Mouse (Mus musculus): ENCODE data around the gene Sun1. TPM values are rescaled to one million over a fixed set of nuclear protein-coding genes. Genes with fewer than 3 reads are reported as not detected.

Sun1 gene
- polyA plus RNA-seq, 1 experiment from 2014 or later: 40.9 TPM

DNA sequence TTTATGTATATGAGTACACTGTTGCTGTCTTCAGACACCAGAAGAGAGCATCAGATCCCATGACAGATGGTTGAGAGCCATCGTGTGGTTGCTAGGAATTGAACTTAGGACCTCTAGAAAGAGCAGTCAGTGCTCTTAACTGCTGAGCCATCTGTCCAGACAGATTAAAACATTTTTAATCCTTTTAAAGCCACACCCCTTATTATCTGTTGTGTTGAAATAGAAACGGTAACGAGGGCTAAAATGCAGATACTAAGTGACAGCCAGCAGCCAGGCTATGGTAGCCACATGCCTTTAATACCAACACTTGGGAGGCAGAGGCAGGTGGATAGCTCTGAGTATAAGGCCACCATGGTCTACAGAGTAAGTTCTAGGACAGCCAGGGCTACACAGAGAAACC, 31.6 kb downstream of the Sun1 start:
- no peaks in the 10 kb centered on the region for H3K4me1 ChIP-seq (ENCODE audit: control insufficient read depth, insufficient read depth, low read depth, low read length)
- WGBS: 79% methylated on average over 3 of the region's 3 CpGs

DNA sequence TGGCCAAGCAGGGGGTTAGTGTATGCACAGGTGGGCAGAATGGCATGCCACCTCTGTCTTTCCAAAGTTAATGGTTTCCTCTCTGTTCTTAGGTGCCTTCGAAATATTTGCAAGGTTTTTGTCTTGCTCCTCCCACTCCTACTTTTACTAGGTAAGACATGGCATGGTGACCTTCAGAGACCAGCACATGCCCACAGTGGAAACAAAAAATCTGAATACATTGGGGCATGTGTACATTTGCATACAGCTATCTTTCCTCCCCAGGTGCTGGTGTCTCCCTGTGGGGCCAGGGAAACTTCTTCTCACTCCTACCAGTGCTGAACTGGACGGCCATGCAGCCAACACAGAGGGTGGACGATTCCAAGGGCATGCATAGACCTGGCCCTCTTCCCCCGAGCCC, 34.0 kb downstream of the Sun1 start:
- Histone ChIP-seq H3K36me3 (ENCODE audit: control insufficient read depth, insufficient read depth, low read length) (peaks cover 61% of the 10 kb centered on the region), H3K9ac (ENCODE audit: low read depth, low read length) (no peak overlapping the region), H3K4me3 (ENCODE audit: low read length) (no peak overlapping the region), H3K9me3 (ENCODE audit: control insufficient read depth, low read length) (no peaks in the 10 kb centered on the region), H3K27me3 (replicated peaks; ENCODE audit: control insufficient read depth, insufficient read depth, low read length) (no peaks in the 10 kb centered on the region), H3K4me2 (ENCODE audit: low read length) (no peak overlapping the region), H3K4me1 (ENCODE audit: control insufficient read depth, insufficient read depth, low read depth, low read length) (no peaks in the 10 kb centered on the region), H3K27ac (ENCODE audit: low read depth, low read length) (no peak overlapping the region)
- 93% methylated on average over 4 of the region's 4 CpGs for WGBS
- no peak for ATAC-seq

More for the DNA sequence above, 31.6 kb downstream of the Sun1 start:
- Histone ChIP-seq H3K9me3 (ENCODE audit: control insufficient read depth, low read length) (no peaks in the 10 kb centered on the region), H3K4me2 (ENCODE audit: low read length) (no peak overlapping the region), H3K4me3 (ENCODE audit: low read length) (no peak overlapping the region), H3K27ac (ENCODE audit: low read depth, low read length) (no peak overlapping the region), H3K9ac (ENCODE audit: low read depth, low read length) (no peak overlapping the region), H3K36me3 (ENCODE audit: control insufficient read depth, insufficient read depth, low read length) (peaks cover 59% of the 10 kb centered on the region), H3K27me3 (replicated peaks; ENCODE audit: control insufficient read depth, insufficient read depth, low read length) (no peaks in the 10 kb centered on the region)
- no peak for ATAC-seq

DNA sequence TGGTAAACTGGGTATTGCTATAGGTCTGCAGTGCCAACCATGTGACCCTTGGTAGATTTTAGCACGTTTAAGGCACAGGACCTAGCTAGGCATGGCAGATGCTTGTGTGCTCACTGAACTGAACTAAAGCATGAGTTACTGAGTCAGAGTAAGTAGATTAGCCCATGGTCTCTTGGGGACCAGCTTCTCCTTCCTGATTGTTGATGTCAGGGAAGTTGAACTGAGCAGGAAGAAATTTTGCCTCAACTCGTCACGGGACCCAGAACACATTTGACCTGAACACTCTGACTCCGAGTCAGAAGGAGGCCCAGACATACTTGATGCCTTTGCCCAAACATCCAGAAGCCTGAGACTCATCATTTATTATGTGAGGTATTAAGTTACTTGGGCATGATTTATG, 37.0 kb downstream of the Sun1 start:
- ATAC-seq: no peak; the same call in 1 of the 2 replicates
- no peak overlapping the region for H3K27ac ChIP-seq (ENCODE audit: low read depth, low read length)
- no peaks in the 10 kb centered on the region for H3K27me3 ChIP-seq (replicated peaks; ENCODE audit: control insufficient read depth, insufficient read depth, low read length)
- 92% methylated on average over 4 of the region's 4 CpGs for WGBS
- H3K4me1 ChIP-seq (ENCODE audit: control insufficient read depth, insufficient read depth, low read depth, low read length): no peaks in the 10 kb centered on the region
- no peak overlapping the region for H3K4me2 ChIP-seq (ENCODE audit: low read length)
- no peak overlapping the region for H3K4me3 ChIP-seq (ENCODE audit: low read length)
- no peaks in the 10 kb centered on the region for H3K9me3 ChIP-seq (ENCODE audit: control insufficient read depth, low read length)
- no peak overlapping the region for H3K9ac ChIP-seq (ENCODE audit: low read depth, low read length)
- peaks cover 68% of the 10 kb centered on the region for H3K36me3 ChIP-seq (ENCODE audit: control insufficient read depth, insufficient read depth, low read length)

DNA sequence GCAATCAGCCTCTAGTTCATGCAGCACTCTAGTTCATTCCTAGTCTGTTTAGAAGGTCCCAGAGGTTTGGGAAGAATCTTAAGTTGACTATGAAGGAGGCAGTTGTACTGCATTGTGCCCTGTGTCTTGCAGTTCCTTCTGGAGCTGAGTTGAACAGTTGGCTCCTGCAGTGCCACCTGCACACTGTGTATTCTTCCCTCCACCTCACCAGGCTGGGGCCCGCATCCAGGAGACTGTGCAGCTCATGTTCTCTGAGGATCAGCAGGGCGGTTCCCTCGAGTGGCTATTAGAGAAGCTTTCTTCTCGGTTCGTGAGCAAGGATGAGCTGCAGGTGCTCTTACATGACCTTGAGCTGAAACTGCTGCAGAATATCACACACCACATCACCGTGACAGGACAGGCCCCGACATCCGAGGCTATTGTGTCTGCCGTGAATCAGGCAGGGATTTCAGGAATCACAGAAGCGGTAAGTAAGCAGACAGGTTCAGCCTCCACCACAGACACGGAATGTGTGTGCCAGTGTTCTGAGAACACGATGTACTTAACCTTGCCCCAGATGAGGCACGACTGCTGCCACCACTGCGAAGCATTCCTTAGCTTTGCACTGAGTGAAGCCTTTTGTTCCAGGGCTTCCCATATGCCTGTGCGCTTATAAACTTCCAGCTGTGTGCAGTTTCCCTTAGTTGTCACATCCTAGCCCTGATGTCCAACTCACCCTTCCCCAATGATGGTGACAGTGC, 40.8 kb downstream of the Sun1 start:
- no peak for ATAC-seq
- H3K36me3 ChIP-seq (ENCODE audit: control insufficient read depth, insufficient read depth, low read length): peaks cover 72% of the 10 kb centered on the region

DNA sequence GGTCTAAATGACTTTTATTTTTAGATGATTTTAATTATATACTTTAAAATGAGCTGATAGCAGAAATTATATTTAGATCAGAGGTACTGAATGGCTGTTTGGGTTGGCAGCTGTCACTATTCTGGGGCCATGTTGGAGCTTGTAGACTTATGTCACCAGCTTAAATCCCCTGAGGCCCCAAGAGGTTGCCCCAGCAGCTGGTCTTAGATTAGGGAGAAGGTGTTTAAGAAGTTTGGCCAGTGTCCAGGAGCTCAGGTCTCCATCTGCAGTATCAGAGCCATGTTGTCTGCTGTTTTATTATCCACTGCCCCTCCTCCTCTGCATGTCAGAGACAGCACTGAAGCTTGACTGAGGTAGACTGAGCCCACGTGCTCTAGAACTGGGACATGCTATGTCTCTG, 42.9 kb downstream of the Sun1 start:
- Histone ChIP-seq H3K4me1 (ENCODE audit: control insufficient read depth, insufficient read depth, low read depth, low read length) (no peaks in the 10 kb centered on the region), H3K4me2 (ENCODE audit: low read length) (no peak overlapping the region), H3K27ac (ENCODE audit: low read depth, low read length) (no peak overlapping the region), H3K36me3 (ENCODE audit: control insufficient read depth, insufficient read depth, low read length) (peaks cover 72% of the 10 kb centered on the region), H3K27me3 (replicated peaks; ENCODE audit: control insufficient read depth, insufficient read depth, low read length) (no peaks in the 10 kb centered on the region), H3K9ac (ENCODE audit: low read depth, low read length) (no peak overlapping the region), H3K4me3 (ENCODE audit: low read length) (no peak overlapping the region), H3K9me3 (ENCODE audit: control insufficient read depth, low read length) (no peaks in the 10 kb centered on the region)
- ATAC-seq: no peak
- 88% methylated on average over 1 of the region's 1 CpGs for WGBS

More for the DNA sequence above, 40.8 kb downstream of the Sun1 start:
- Histone ChIP-seq H3K4me3 (ENCODE audit: low read length) (no peak overlapping the region), H3K4me1 (ENCODE audit: control insufficient read depth, insufficient read depth, low read depth, low read length) (no peaks in the 10 kb centered on the region), H3K27ac (ENCODE audit: low read depth, low read length) (no peak overlapping the region), H3K9me3 (ENCODE audit: control insufficient read depth, low read length) (no peaks in the 10 kb centered on the region), H3K4me2 (ENCODE audit: low read length) (no peak overlapping the region), H3K27me3 (replicated peaks; ENCODE audit: control insufficient read depth, insufficient read depth, low read length) (no peaks in the 10 kb centered on the region), H3K9ac (ENCODE audit: low read depth, low read length) (no peak overlapping the region)
- 93% methylated on average over 15 of the region's 15 CpGs for WGBS

- Histone ChIP-seq H3K9ac (ENCODE audit: low read depth, low read length) (no peak overlapping the region), H3K4me3 (ENCODE audit: low read length) (no peak overlapping the region), H3K9me3 (ENCODE audit: control insufficient read depth, low read length) (no peaks in the 10 kb centered on the region), H3K4me2 (ENCODE audit: low read length) (no peak overlapping the region), H3K27me3 (replicated peaks; ENCODE audit: control insufficient read depth, insufficient read depth, low read length) (no peaks in the 10 kb centered on the region), H3K36me3 (ENCODE audit: control insufficient read depth, insufficient read depth, low read length) (peaks cover 57% of the 10 kb centered on the region), H3K27ac (ENCODE audit: low read depth, low read length) (no peak overlapping the region), H3K4me1 (ENCODE audit: control insufficient read depth, insufficient read depth, low read depth, low read length) (peaks cover 5% of the 10 kb centered on the region)
- no peak for ATAC-seq
- 96% methylated on average over 3 of the region's 3 CpGs for WGBS
Observed at GRCm38 (mm10) chr5:139247767-139248166, 47.3 kb downstream of the Sun1 start.

DNA sequence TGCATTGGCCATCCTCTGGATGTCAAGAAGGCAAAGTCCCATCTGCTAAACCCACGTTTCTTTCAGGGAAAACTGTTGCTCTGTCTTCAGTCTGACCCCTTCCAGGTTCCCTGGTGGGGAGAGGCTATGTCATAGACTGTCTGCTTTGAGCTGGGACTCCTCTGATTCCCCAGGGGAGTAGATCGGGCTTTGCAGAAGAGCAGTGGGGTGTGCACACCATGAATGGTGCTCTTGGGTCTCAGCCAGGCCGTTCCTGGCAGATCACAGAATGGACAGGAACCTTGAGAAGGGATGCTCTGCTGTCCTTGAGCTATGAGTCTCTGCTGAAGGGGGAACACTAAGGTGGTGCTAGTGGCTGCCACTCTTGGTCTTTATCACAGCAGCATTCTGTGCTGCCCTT, 48.4 kb downstream of the Sun1 start:
- H3K36me3 ChIP-seq (ENCODE audit: control insufficient read depth, insufficient read depth, low read length): peaks cover 48% of the 10 kb centered on the region

GRCm38 (mm10) chr5:139251279-139251678, 50.8 kb downstream of the Sun1 start:
- no peak overlapping the region; the same call in 1 of the 2 replicates for H3K4me3 ChIP-seq (ENCODE audit: low read length)
- peaks cover 27% of the 10 kb centered on the region for H3K4me1 ChIP-seq (ENCODE audit: control insufficient read depth, insufficient read depth, low read depth, low read length)
- no peaks in the 10 kb centered on the region for H3K9me3 ChIP-seq (ENCODE audit: control insufficient read depth, low read length)
- peak overlapping the region; percentile 80 for H3K9ac ChIP-seq (ENCODE audit: low read depth, low read length)
- H3K27me3 ChIP-seq (replicated peaks; ENCODE audit: control insufficient read depth, insufficient read depth, low read length): no peaks in the 10 kb centered on the region
- 85% methylated on average over 7 of the region's 7 CpGs for WGBS
- H3K36me3 ChIP-seq (ENCODE audit: control insufficient read depth, insufficient read depth, low read length): peaks cover 29% of the 10 kb centered on the region
- H3K4me2 ChIP-seq (ENCODE audit: low read length): peak overlapping the region; percentile 92
- H3K27ac ChIP-seq (ENCODE audit: low read depth, low read length): no peak overlapping the region; the same call in 1 of the 2 replicates
- no peak for ATAC-seq

More for the DNA sequence above, 48.4 kb downstream of the Sun1 start:
- ATAC-seq: no peak
- WGBS: 63% methylated on average over 3 of the region's 3 CpGs
- H3K4me1 ChIP-seq (ENCODE audit: control insufficient read depth, insufficient read depth, low read depth, low read length): peaks cover 12% of the 10 kb centered on the region
- H3K9ac ChIP-seq (ENCODE audit: low read depth, low read length): no peak overlapping the region
- no peak overlapping the region for H3K27ac ChIP-seq (ENCODE audit: low read depth, low read length)
- H3K4me3 ChIP-seq (ENCODE audit: low read length): no peak overlapping the region
- H3K9me3 ChIP-seq (ENCODE audit: control insufficient read depth, low read length): no peaks in the 10 kb centered on the region
- H3K27me3 ChIP-seq (replicated peaks; ENCODE audit: control insufficient read depth, insufficient read depth, low read length): no peaks in the 10 kb centered on the region
- no peak overlapping the region for H3K4me2 ChIP-seq (ENCODE audit: low read length)

DNA sequence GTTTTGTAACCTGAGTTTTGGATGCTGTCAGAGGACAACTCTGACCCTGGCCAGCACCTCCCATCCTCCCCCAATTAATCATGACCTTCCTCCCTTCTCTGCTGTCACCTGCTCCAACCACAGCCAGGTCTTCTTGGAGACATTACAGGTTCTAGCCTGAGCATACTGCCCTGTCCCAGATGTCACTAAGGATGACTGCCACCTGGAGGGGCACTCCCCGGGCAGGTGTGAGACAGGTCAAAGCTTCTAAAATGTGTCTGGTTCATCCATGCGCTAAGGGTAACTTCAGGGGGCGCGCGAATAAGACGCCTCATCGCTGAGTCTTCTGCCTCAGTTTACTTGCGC, 51.3 kb downstream of the Sun1 start:
- H3K27ac ChIP-seq (ENCODE audit: low read depth, low read length): peak overlapping the region; percentile 84
- H3K4me3 ChIP-seq (ENCODE audit: low read length): peak overlapping the region; percentile 79
- no peaks in the 10 kb centered on the region for H3K9me3 ChIP-seq (ENCODE audit: control insufficient read depth, low read length)
- H3K36me3 ChIP-seq (ENCODE audit: control insufficient read depth, insufficient read depth, low read length): peaks cover 25% of the 10 kb centered on the region
- WGBS: 0% methylated on average over 8 of the region's 8 CpGs
- peak; percentile 59 for ATAC-seq
- H3K9ac ChIP-seq (ENCODE audit: low read depth, low read length): peak overlapping the region; percentile 80
- H3K4me2 ChIP-seq (ENCODE audit: low read length): peak overlapping the region; percentile 92
- no peaks in the 10 kb centered on the region for H3K27me3 ChIP-seq (replicated peaks; ENCODE audit: control insufficient read depth, insufficient read depth, low read length)
- H3K4me1 ChIP-seq (ENCODE audit: control insufficient read depth, insufficient read depth, low read depth, low read length): peaks cover 27% of the 10 kb centered on the region

Data from hindbrain, embryonic 16.5 days (tissue).